Mouse (Mus musculus): ENCODE measurements at regions not wholly inside any gene's neighbourhood (a gene's known extent, or its start where the extent isn't known, plus 50 kb on each side); places are given as distances from the start of the nearest gene placed in this dataset.

- Histone ChIP-seq H3K9me3 (no peaks in the 10 kb centered on the region), H3K27me3 (ENCODE audit: poor library complexity, severe bottlenecking) (no peaks in the 10 kb centered on the region), H3K27ac (no peak overlapping the region), H3K36me3 (replicated peaks) (no peaks in the 10 kb centered on the region), H3K4me1 (peaks cover 5% of the 10 kb centered on the region), H3K4me3 (no peak overlapping the region)
- 72% methylated on average over 10 of the region's 10 CpGs for WGBS
- no peak for DNase-seq (ENCODE audit: extremely low spot score, low spot score)
Observed at GRCm38 (mm10) chr2:10969111-10969689, 202.7 kb upstream of the Prkcq start.

GRCm38 (mm10) chr2:10972051-10972450 is 199.9 kb upstream of the Prkcq start:
- no peaks in the 10 kb centered on the region for H3K9me3 ChIP-seq
- no peaks in the 10 kb centered on the region for H3K36me3 ChIP-seq (replicated peaks)
- 66% methylated on average over 3 of the region's 3 CpGs for WGBS
- peaks cover 16% of the 10 kb centered on the region for H3K4me1 ChIP-seq
- H3K4me3 ChIP-seq = no peak overlapping the region
- H3K27ac ChIP-seq = no peak overlapping the region
- no peak for DNase-seq (ENCODE audit: extremely low spot score, low spot score)
- no peaks in the 10 kb centered on the region for H3K27me3 ChIP-seq (ENCODE audit: poor library complexity, severe bottlenecking)

- Histone ChIP-seq H3K4me1 (peaks cover 11% of the 10 kb centered on the region), H3K27me3 (ENCODE audit: poor library complexity, severe bottlenecking) (no peaks in the 10 kb centered on the region), H3K9me3 (no peaks in the 10 kb centered on the region), H3K4me3 (no peak overlapping the region), H3K36me3 (replicated peaks) (no peaks in the 10 kb centered on the region), H3K27ac (no peak overlapping the region)
- 94% methylated on average over 5 of the region's 5 CpGs for WGBS
- DNase-seq (ENCODE audit: extremely low spot score, low spot score) = no peak
Observed at GRCm38 (mm10) chr2:10978772-10979171, 193.1 kb upstream of the Prkcq start.

GRCm38 (mm10) chr2:10986101-10986500 is 185.8 kb upstream of the Prkcq start:
- Histone ChIP-seq H3K27ac (no peak overlapping the region), H3K36me3 (replicated peaks) (no peaks in the 10 kb centered on the region), H3K4me3 (no peak overlapping the region), H3K27me3 (ENCODE audit: poor library complexity, severe bottlenecking) (no peaks in the 10 kb centered on the region), H3K9me3 (no peaks in the 10 kb centered on the region), H3K4me1 (no peaks in the 10 kb centered on the region)
- no peak for DNase-seq (ENCODE audit: extremely low spot score, low spot score)
- 85% methylated on average over 7 of the region's 7 CpGs for WGBS

- Histone ChIP-seq H3K4me1 (no peaks in the 10 kb centered on the region), H3K27ac (no peak overlapping the region), H3K27me3 (ENCODE audit: poor library complexity, severe bottlenecking) (no peaks in the 10 kb centered on the region), H3K4me3 (no peak overlapping the region), H3K9me3 (no peaks in the 10 kb centered on the region), H3K36me3 (replicated peaks) (no peaks in the 10 kb centered on the region)
- DNase-seq (ENCODE audit: extremely low spot score, low spot score) = no peak
- 94% methylated on average over 7 of the region's 7 CpGs for WGBS
Observed at GRCm38 (mm10) chr2:10990043-10990728, 181.7 kb upstream of the Prkcq start.

GRCm38 (mm10) chr2:10998798-10999197 is 173.1 kb upstream of the Prkcq start:
- no peak for DNase-seq (ENCODE audit: extremely low spot score, low spot score)
- Histone ChIP-seq H3K27ac (no peak overlapping the region), H3K9me3 (no peaks in the 10 kb centered on the region), H3K4me3 (no peak overlapping the region), H3K27me3 (ENCODE audit: poor library complexity, severe bottlenecking) (no peaks in the 10 kb centered on the region), H3K36me3 (replicated peaks) (no peaks in the 10 kb centered on the region), H3K4me1 (no peaks in the 10 kb centered on the region)
- 68% methylated on average over 1 of the region's 1 CpGs for whole genome bisulfite sequencing

- H3K27me3 ChIP-seq (ENCODE audit: poor library complexity, severe bottlenecking) = no peaks in the 10 kb centered on the region
- DNase-seq (ENCODE audit: extremely low spot score, low spot score) = no peak
- no peaks in the 10 kb centered on the region for H3K4me1 ChIP-seq
- no peaks in the 10 kb centered on the region for H3K9me3 ChIP-seq
- no peak overlapping the region for H3K27ac ChIP-seq
- H3K4me3 ChIP-seq = no peak overlapping the region
- whole genome bisulfite sequencing = 72% methylated on average over 1 of the region's 1 CpGs
- H3K36me3 ChIP-seq (replicated peaks) = no peaks in the 10 kb centered on the region
Observed at GRCm38 (mm10) chr2:10999217-10999618, 172.7 kb upstream of the Prkcq start.

- Histone ChIP-seq H3K9me3 (no peaks in the 10 kb centered on the region), H3K27ac (no peak overlapping the region), H3K4me3 (no peak overlapping the region), H3K27me3 (ENCODE audit: poor library complexity, severe bottlenecking) (no peaks in the 10 kb centered on the region), H3K36me3 (replicated peaks) (no peaks in the 10 kb centered on the region), H3K4me1 (no peaks in the 10 kb centered on the region; the same call in 1 of the 2 replicates)
- 90% methylated on average over 2 of the region's 2 CpGs for WGBS
- no peak for DNase-seq (ENCODE audit: extremely low spot score, low spot score)
Observed at GRCm38 (mm10) chr2:11005806-11006205, 166.1 kb upstream of the Prkcq start.

GRCm38 (mm10) chr2:11011041-11011962 is 160.6 kb upstream of the Prkcq start:
- 71% methylated on average over 11 of the region's 11 CpGs for WGBS
- DNase-seq (ENCODE audit: extremely low spot score, low spot score) = no peak
- Histone ChIP-seq H3K4me1 (peaks cover 11% of the 10 kb centered on the region; the same call in 1 of the 2 replicates), H3K4me3 (no peak overlapping the region), H3K9me3 (no peaks in the 10 kb centered on the region), H3K27me3 (ENCODE audit: poor library complexity, severe bottlenecking) (no peaks in the 10 kb centered on the region), H3K36me3 (replicated peaks) (no peaks in the 10 kb centered on the region), H3K27ac (no peak overlapping the region)

GRCm38 (mm10) chr2:11012312-11012860 is 159.5 kb upstream of the Prkcq start:
- H3K4me1 ChIP-seq = peaks cover 11% of the 10 kb centered on the region; the same call in 1 of the 2 replicates
- 89% methylated on average over 4 of the region's 4 CpGs for whole genome bisulfite sequencing
- no peaks in the 10 kb centered on the region for H3K27me3 ChIP-seq (ENCODE audit: poor library complexity, severe bottlenecking)
- no peak overlapping the region for H3K27ac ChIP-seq
- no peaks in the 10 kb centered on the region for H3K36me3 ChIP-seq (replicated peaks)
- no peak for DNase-seq (ENCODE audit: extremely low spot score, low spot score)
- no peak overlapping the region for H3K4me3 ChIP-seq
- no peaks in the 10 kb centered on the region for H3K9me3 ChIP-seq

GRCm38 (mm10) chr2:11013154-11013553 is 158.8 kb upstream of the Prkcq start:
- WGBS = 95% methylated on average over 3 of the region's 3 CpGs
- H3K27me3 ChIP-seq (ENCODE audit: poor library complexity, severe bottlenecking) = no peaks in the 10 kb centered on the region
- no peak for DNase-seq (ENCODE audit: extremely low spot score, low spot score)
- no peak overlapping the region for H3K27ac ChIP-seq
- H3K9me3 ChIP-seq = no peaks in the 10 kb centered on the region
- peaks cover 11% of the 10 kb centered on the region; the same call in 1 of the 2 replicates for H3K4me1 ChIP-seq
- no peaks in the 10 kb centered on the region for H3K36me3 ChIP-seq (replicated peaks)
- no peak overlapping the region for H3K4me3 ChIP-seq

- 83% methylated on average over 1 of the region's 1 CpGs for WGBS
- H3K4me1 ChIP-seq = peaks cover 6% of the 10 kb centered on the region; the same call in 1 of the 2 replicates
- DNase-seq (ENCODE audit: extremely low spot score, low spot score) = no peak
- no peaks in the 10 kb centered on the region for H3K9me3 ChIP-seq
- no peak overlapping the region for H3K27ac ChIP-seq
- H3K27me3 ChIP-seq (ENCODE audit: poor library complexity, severe bottlenecking) = no peaks in the 10 kb centered on the region
- H3K36me3 ChIP-seq (replicated peaks) = no peaks in the 10 kb centered on the region
- H3K4me3 ChIP-seq = no peak overlapping the region
Observed at GRCm38 (mm10) chr2:11016446-11016845, 155.5 kb upstream of the Prkcq start.

All from forebrain, embryonic 10.5 days (tissue).